Mouse (Mus musculus) bone marrow, adult 2 months (tissue): Measurements from ENCODE around the gene Acaa1b.

ENCODE experiments used
- CTCF ChIP-seq: fragments of 200-500 bp; IDR thresholded peaks from 2 replicates; pipeline ENCODE4 v1.5.1; 2011; ENCODE audit warnings: low read length, control low read depth; ENCODE audit not compliant: control insufficient read depth, insufficient read depth
- POLR2A ChIP-seq: fragments of 200-500 bp; IDR thresholded peaks from 2 replicates; pipeline ENCODE4 v1.6.1; 2011; ENCODE audit warnings: low read depth, mild to moderate bottlenecking, control low read depth, low read length, borderline replicate concordance; ENCODE audit not compliant: control insufficient read depth

- TF ChIP-seq CTCF, result no peak
- TF ChIP-seq POLR2A, result no peak
Observed at GRCm38 (mm10) chr9:119155416-119155815, 1.5 kb downstream of the Acaa1b start.
